In the genomic region with DNA sequence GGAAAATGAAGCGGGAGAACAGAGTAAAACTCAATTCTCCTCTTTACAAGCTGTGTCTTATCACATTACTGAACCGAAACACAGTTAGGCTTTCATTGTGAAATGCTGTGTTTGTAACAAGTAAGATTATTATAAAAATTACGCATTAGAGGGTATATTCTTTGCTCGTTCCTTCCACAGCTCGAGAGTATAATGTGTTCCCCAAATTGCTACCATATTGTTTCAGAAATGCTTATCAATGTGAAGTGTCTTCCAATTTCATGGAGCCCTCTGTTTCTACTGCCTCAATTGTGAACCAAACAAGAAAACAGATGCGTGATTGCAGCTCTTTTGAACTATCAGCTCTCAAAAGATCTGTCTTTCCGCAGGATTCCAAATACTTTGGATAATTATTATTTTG, we compare ENCODE assay signal across 25 mouse cellular contexts.
DNase-seq lines count a peak whose midpoint lies in the region; ATAC-seq and TF ChIP-seq lines count a peak whose summit lies in the region.
"Had no signal": no experiment of that assay in that cellular context is flagged by ENCODE, and none has a peak within 500 bp of the region (broad histone marks: within the 10 kb centered on the region; RNA-seq: fewer than 3 reads in every experiment).

No protein-coding gene starts in this region.

- H3K27me3 ChIP-seq in embryonic facial prominence, embryonic 13.5 days, result no peaks in the 10 kb centered on the region
- H3K27me3 ChIP-seq in embryonic facial prominence, embryonic 10.5 days (replicated peaks; ENCODE audit: low read depth, poor library complexity, severe bottlenecking), result no peaks in the 10 kb centered on the region
- H3K27me3 ChIP-seq in forebrain, embryonic 14.5 days (replicated peaks; ENCODE audit: control insufficient read depth, insufficient read depth, low read length), result no peaks in the 10 kb centered on the region
- no peaks in the 10 kb centered on the region for H3K27me3 ChIP-seq in forebrain, embryonic 10.5 days (ENCODE audit: poor library complexity, severe bottlenecking)
- no peaks in the 10 kb centered on the region for H3K27me3 ChIP-seq in forebrain, postnatal 0 days (ENCODE audit: insufficient read depth, low read length)
- H3K27me3 ChIP-seq in forebrain, embryonic 11.5 days (ENCODE audit: control insufficient read depth, insufficient read depth, low read length), result no peaks in the 10 kb centered on the region
- H3K27me3 ChIP-seq in neural tube, embryonic 15.5 days (replicated peaks), result no peaks in the 10 kb centered on the region
- H3K27me3 ChIP-seq: CH12.LX; embryonic facial prominence, embryonic 12.5 days; Patski had no signal

- no peak for ATAC-seq in embryonic facial prominence, embryonic 13.5 days (ENCODE audit: insufficient number of reproducible peaks, insufficient read depth, low FRiP score, low TSS enrichment, low read depth)
- peak; percentile 54 for ATAC-seq in forebrain, embryonic 14.5 days
- peak; percentile 42; the same call in 1 of the 2 replicates for ATAC-seq in forebrain, postnatal 0 days
- ATAC-seq in forebrain, embryonic 11.5 days (replicated peaks; ENCODE audit: low FRiP score), result no peak
- ATAC-seq in neural tube, embryonic 15.5 days (ENCODE audit: low FRiP score), result no peak
- ATAC-seq: activated CD4-positive, CD25-positive, alpha-beta regulatory T cell, adult 4 months; CD4-positive, CD25-positive, alpha-beta regulatory T cell, adult 4 months; Patski had no signal

- no peaks in the 10 kb centered on the region for H3K36me3 ChIP-seq in embryonic facial prominence, embryonic 13.5 days
- no peaks in the 10 kb centered on the region for H3K36me3 ChIP-seq in embryonic facial prominence, embryonic 10.5 days (replicated peaks)
- H3K36me3 ChIP-seq in forebrain, embryonic 14.5 days (ENCODE audit: control insufficient read depth, insufficient read depth, low read length), result no peaks in the 10 kb centered on the region
- H3K36me3 ChIP-seq in forebrain, embryonic 10.5 days (replicated peaks), result no peaks in the 10 kb centered on the region
- H3K36me3 ChIP-seq in forebrain, postnatal 0 days (ENCODE audit: insufficient read depth), result no peaks in the 10 kb centered on the region
- no peaks in the 10 kb centered on the region for H3K36me3 ChIP-seq in forebrain, embryonic 11.5 days (ENCODE audit: control insufficient read depth, insufficient read depth, low read length)
- no peaks in the 10 kb centered on the region for H3K36me3 ChIP-seq in neural tube, embryonic 15.5 days
- H3K36me3 ChIP-seq: embryonic facial prominence, embryonic 12.5 days; G1E had no signal

- 0 out of 2 replicates have a peak, but pooled peaks cover 15% of the 10 kb centered on the region for H3K4me1 ChIP-seq in embryonic facial prominence, embryonic 13.5 days
- no peaks in the 10 kb centered on the region for H3K4me1 ChIP-seq in embryonic facial prominence, embryonic 10.5 days
- H3K4me1 ChIP-seq in forebrain, embryonic 14.5 days (ENCODE audit: control insufficient read depth, insufficient read depth, low read length), result no peaks in the 10 kb centered on the region
- no peaks in the 10 kb centered on the region for H3K4me1 ChIP-seq in forebrain, embryonic 10.5 days
- H3K4me1 ChIP-seq in forebrain, postnatal 0 days (ENCODE audit: insufficient read depth), result no peaks in the 10 kb centered on the region
- H3K4me1 ChIP-seq in forebrain, embryonic 11.5 days (replicated peaks; ENCODE audit: control insufficient read depth, insufficient read depth, low read length), result no peaks in the 10 kb centered on the region
- no peaks in the 10 kb centered on the region for H3K4me1 ChIP-seq in neural tube, embryonic 15.5 days
- H3K4me1 ChIP-seq: embryonic facial prominence, embryonic 12.5 days had no signal

- no peak overlapping the region for H3K4me2 ChIP-seq in embryonic facial prominence, embryonic 13.5 days
- H3K4me2 ChIP-seq in forebrain, embryonic 14.5 days (ENCODE audit: low read length), result no peak overlapping the region
- no peak overlapping the region for H3K4me2 ChIP-seq in forebrain, postnatal 0 days (ENCODE audit: low read depth)
- no peak overlapping the region for H3K4me2 ChIP-seq in forebrain, embryonic 11.5 days (ENCODE audit: low read depth, low read length, severe bottlenecking)
- H3K4me2 ChIP-seq in neural tube, embryonic 15.5 days, result no peak overlapping the region
- H3K4me2 ChIP-seq: embryonic facial prominence, embryonic 12.5 days had no signal

- peak overlapping the region; percentile 40; the same call in 1 of the 2 replicates for H3K27ac ChIP-seq in embryonic facial prominence, embryonic 13.5 days
- no peak overlapping the region for H3K27ac ChIP-seq in embryonic facial prominence, embryonic 10.5 days (replicated peaks)
- no peak overlapping the region for H3K27ac ChIP-seq in forebrain, embryonic 14.5 days (ENCODE audit: low read depth, low read length)
- H3K27ac ChIP-seq in forebrain, embryonic 10.5 days, result no peak overlapping the region
- no peak overlapping the region for H3K27ac ChIP-seq in forebrain, postnatal 0 days (ENCODE audit: low read depth, low read length)
- H3K27ac ChIP-seq in forebrain, embryonic 11.5 days (ENCODE audit: low read depth, low read length), result no peak overlapping the region
- no peak overlapping the region for H3K27ac ChIP-seq in neural tube, embryonic 15.5 days (replicated peaks)
- H3K27ac ChIP-seq: embryonic facial prominence, embryonic 12.5 days had no signal

- TF ChIP-seq POLR2A in brain, embryonic 14.5 days (IDR thresholded peaks at IDR 0.05; ENCODE audit: borderline replicate concordance, extremely low read depth, insufficient read depth, insufficient read length, poor library complexity, severe bottlenecking), result no peak

- WGBS in embryonic facial prominence, embryonic 13.5 days, result 48% methylated on average over 7 of the region's 7 CpGs
- 78% methylated on average over 7 of the region's 7 CpGs for WGBS in embryonic facial prominence, embryonic 10.5 days
- WGBS in forebrain, embryonic 14.5 days, result 71% methylated on average over 7 of the region's 7 CpGs
- whole genome bisulfite sequencing in forebrain, embryonic 10.5 days, result 88% methylated on average over 7 of the region's 7 CpGs
- 51% methylated on average over 7 of the region's 7 CpGs for WGBS in forebrain, postnatal 0 days
- WGBS in forebrain, embryonic 11.5 days, result 80% methylated on average over 7 of the region's 7 CpGs
- WGBS in neural tube, embryonic 15.5 days, result 86% methylated on average over 7 of the region's 7 CpGs

- H3K4me3 ChIP-seq in embryonic facial prominence, embryonic 13.5 days, result no peak overlapping the region
- H3K4me3 ChIP-seq in embryonic facial prominence, embryonic 10.5 days, result no peak overlapping the region
- H3K4me3 ChIP-seq in forebrain, embryonic 14.5 days (ENCODE audit: low read depth, low read length), result no peak overlapping the region
- H3K4me3 ChIP-seq in forebrain, embryonic 10.5 days, result no peak overlapping the region
- H3K4me3 ChIP-seq in forebrain, postnatal 0 days (ENCODE audit: low read depth, low read length), result no peak overlapping the region
- H3K4me3 ChIP-seq in forebrain, embryonic 11.5 days (ENCODE audit: low read depth, low read length), result no peak overlapping the region
- H3K4me3 ChIP-seq in neural tube, embryonic 15.5 days (replicated peaks), result no peak overlapping the region
- H3K4me3 ChIP-seq: embryonic facial prominence, embryonic 12.5 days had no signal

- no peaks in the 10 kb centered on the region for H3K9me3 ChIP-seq in embryonic facial prominence, embryonic 13.5 days
- H3K9me3 ChIP-seq in embryonic facial prominence, embryonic 10.5 days, result no peaks in the 10 kb centered on the region
- H3K9me3 ChIP-seq in forebrain, embryonic 14.5 days (replicated peaks; ENCODE audit: control insufficient read depth, low read length), result no peaks in the 10 kb centered on the region
- no peaks in the 10 kb centered on the region for H3K9me3 ChIP-seq in forebrain, embryonic 10.5 days
- H3K9me3 ChIP-seq in forebrain, postnatal 0 days (ENCODE audit: low read length), result no peaks in the 10 kb centered on the region
- H3K9me3 ChIP-seq in forebrain, embryonic 11.5 days (ENCODE audit: control insufficient read depth, low read length), result no peaks in the 10 kb centered on the region
- no peaks in the 10 kb centered on the region for H3K9me3 ChIP-seq in neural tube, embryonic 15.5 days (replicated peaks)
- H3K9me3 ChIP-seq: embryonic facial prominence, embryonic 12.5 days had no signal

- no peak overlapping the region for H3K9ac ChIP-seq in embryonic facial prominence, embryonic 13.5 days
- H3K9ac ChIP-seq in forebrain, embryonic 14.5 days (ENCODE audit: low read length), result no peak overlapping the region
- no peak overlapping the region for H3K9ac ChIP-seq in forebrain, postnatal 0 days
- H3K9ac ChIP-seq in forebrain, embryonic 11.5 days (ENCODE audit: low read length), result no peak overlapping the region
- no peak overlapping the region for H3K9ac ChIP-seq in neural tube, embryonic 15.5 days (replicated peaks)
- H3K9ac ChIP-seq: embryonic facial prominence, embryonic 12.5 days had no signal

- no peak for DNase-seq in embryonic facial prominence, embryonic 10.5 days (ENCODE audit: low spot score)
- DNase-seq in forebrain, embryonic 14.5 days (ENCODE audit: low spot score), result peak; percentile 58
- no peak for DNase-seq in forebrain, embryonic 10.5 days (ENCODE audit: extremely low spot score, low spot score)
- DNase-seq in forebrain, postnatal 0 days, result no peak
- DNase-seq in forebrain, embryonic 11.5 days (ENCODE audit: low spot score), result no peak
- peak; percentile 71 for DNase-seq in brain, embryonic 14.5 days (ENCODE audit: low read depth)
- DNase-seq: adrenal gland, adult 8-10 months; adrenal gland, postnatal 14 days; adrenal gland, postnatal 36 days; B cell, adult 2 months; cerebellum, adult 11 months; cerebellum, adult 18-20 months; cerebellum, adult 8-10 months; cerebellum, adult 9-11 months; cerebellum, postnatal 14 days; cerebellum, postnatal 36 days; embryo, embryonic 11 days had no signal

- no peak for TF ChIP-seq CTCF in forebrain, postnatal 0 days (IDR thresholded peaks at IDR 0.05; ENCODE audit: low read depth)
- no peak for TF ChIP-seq CTCF in brain, embryonic 14.5 days (IDR thresholded peaks at IDR 0.05; ENCODE audit: borderline replicate concordance, extremely low read depth, insufficient read depth, insufficient read length)

Comparison
In these comparisons a context has a peak if more than half of its experiments do, and no peak if none do; other contexts are left out.
1. ATAC-seq: peak in forebrain, embryonic 14.5 days (single experiment) and forebrain, postnatal 0 days (single experiment); none in embryonic facial prominence, embryonic 13.5 days (single experiment), forebrain, embryonic 11.5 days (single experiment) and neural tube, embryonic 15.5 days (single experiment).
2. DNase-seq: peak in forebrain, embryonic 14.5 days (single experiment) and brain, embryonic 14.5 days (single experiment); none in embryonic facial prominence, embryonic 10.5 days (single experiment), forebrain, embryonic 10.5 days (single experiment), forebrain, postnatal 0 days (single experiment) and forebrain, embryonic 11.5 days (single experiment).